Mouse (Mus musculus) cortical plate, adult 2 months (tissue): Measurements from ENCODE around the gene Il17f. TPM values are rescaled to one million over a fixed set of nuclear protein-coding genes. Genes with fewer than 3 reads are reported as not detected.
"Not testable (repeated sequence)": the region's sequence is repeated elsewhere in the genome, so short reads cannot be mapped to it uniquely, and the experiment has no call there.

Source experiments
- H3K27ac ChIP-seq: fragments of 200-500 bp; 2 replicates; pipeline ENCODE4 v1.5.1; 2012; ENCODE audit warnings: low read length, control low read depth, inconsistent platforms; ENCODE audit not compliant: insufficient read depth
- H3K4me1 ChIP-seq: fragments of 200-500 bp; 2 replicates; pipeline ENCODE4 v1.6.1; 2011; ENCODE audit warnings: low read length; ENCODE audit not compliant: control insufficient read depth, insufficient read depth
- H3K4me3 ChIP-seq: fragments of 200-500 bp; 2 replicates; pipeline ENCODE4 v1.5.1; 2011; ENCODE audit warnings: mild to moderate bottlenecking, low read length, control low read depth; ENCODE audit not compliant: insufficient read depth
- CTCF ChIP-seq: fragments of 200-500 bp; IDR thresholded peaks from 2 replicates; pipeline ENCODE4 v1.5.1; 2011; ENCODE audit warnings: mild to moderate bottlenecking, control low read depth, low read length; ENCODE audit not compliant: insufficient read depth; ENCODE audit errors: extremely low read depth
- POLR2A ChIP-seq: fragments of 200-500 bp; IDR thresholded peaks from 2 replicates; pipeline ENCODE4 v1.6.1; 2011; ENCODE audit warnings: mild to moderate bottlenecking, low read length, control low read depth; ENCODE audit not compliant: insufficient read depth; ENCODE audit errors: extremely low read depth
- polyA plus RNA-seq: library from polyadenylated mRNA; depleted of rRNA; stranded (reverse); fragments of >200 nt; gene quantifications from 2 replicates; pipeline ENCODE4 v1.2.3, GENCODE M21; 2012

The Il17f gene
- polyA plus RNA-seq, 1 experiment = not detected

DNA sequence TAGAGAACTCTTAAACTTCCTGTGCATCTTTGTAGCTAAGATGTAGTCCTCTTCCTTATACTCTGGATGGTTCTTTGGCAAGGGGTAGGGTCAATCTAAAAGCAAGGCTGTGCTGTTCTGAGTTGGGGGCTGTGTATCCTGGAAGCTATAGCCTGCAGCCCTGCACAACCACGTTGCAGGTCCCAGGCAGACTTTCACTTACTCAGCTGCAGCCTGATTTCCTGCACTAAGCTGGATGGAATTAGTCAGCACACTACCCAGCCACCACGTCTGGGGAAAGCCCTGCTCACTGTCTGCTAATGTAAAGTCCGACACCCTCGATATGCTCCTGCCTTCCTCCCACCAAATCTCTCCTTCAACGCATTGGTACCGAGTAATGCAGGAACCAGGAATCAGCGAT is 997 bp upstream of the Il17f start:
- no peak for TF ChIP-seq CTCF
- no peak for TF ChIP-seq POLR2A

DNA sequence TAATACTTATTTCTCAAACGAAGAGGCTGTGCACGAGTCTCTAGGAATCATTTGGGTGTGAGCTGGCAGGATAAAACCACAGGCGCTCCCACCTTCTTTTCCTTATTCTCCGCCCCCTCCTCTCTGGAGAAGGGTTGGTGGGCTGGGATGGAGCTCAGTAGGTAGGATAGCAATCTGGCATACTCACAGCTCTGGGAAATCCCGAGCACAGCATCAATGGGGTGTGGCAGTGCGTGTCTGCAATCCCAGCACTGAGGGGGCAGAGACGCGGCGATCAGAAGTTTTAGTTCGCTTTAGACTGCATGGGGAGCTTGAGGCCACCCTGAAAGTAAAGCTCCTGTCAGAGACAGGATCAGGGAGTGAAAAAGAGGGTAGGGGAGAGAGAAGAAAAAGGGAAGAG is 2.0 kb downstream of the Il17f start:
- Histone ChIP-seq H3K27ac (no peak overlapping the region), H3K4me3 (no peak overlapping the region), H3K4me1 (no peaks in the 10 kb centered on the region)
- TF ChIP-seq POLR2A (no peak), CTCF (no peak)

More for the DNA sequence above, 997 bp upstream of the Il17f start:
- H3K4me1 ChIP-seq = no peaks in the 10 kb centered on the region
- H3K4me3 ChIP-seq = no peak overlapping the region
- H3K27ac ChIP-seq = no peak overlapping the region

DNA sequence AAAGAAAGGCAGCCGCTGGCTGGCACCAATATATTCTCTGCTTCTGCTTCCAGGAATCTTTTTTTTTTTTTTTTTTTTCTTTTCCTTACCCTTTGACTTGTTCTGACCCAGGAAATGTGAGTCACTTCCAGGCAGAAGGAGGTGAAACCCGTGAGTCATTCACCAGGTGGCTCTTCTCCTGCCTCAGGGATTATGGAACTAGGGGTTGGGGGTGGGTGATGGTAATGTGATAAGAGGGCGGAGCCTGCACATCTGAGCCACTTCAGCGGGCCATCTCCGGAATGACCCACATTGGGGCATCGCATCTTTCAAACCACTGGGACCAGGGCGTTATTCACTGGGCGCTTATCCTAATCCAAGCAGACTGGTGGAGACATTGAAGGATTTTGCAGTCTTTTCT is 3.4 kb downstream of the Il17f start:
- Histone ChIP-seq H3K4me1 (no peaks in the 10 kb centered on the region), H3K27ac (no peak overlapping the region), H3K4me3 (no peak overlapping the region)
- TF ChIP-seq CTCF (no peak), POLR2A (no peak)

DNA sequence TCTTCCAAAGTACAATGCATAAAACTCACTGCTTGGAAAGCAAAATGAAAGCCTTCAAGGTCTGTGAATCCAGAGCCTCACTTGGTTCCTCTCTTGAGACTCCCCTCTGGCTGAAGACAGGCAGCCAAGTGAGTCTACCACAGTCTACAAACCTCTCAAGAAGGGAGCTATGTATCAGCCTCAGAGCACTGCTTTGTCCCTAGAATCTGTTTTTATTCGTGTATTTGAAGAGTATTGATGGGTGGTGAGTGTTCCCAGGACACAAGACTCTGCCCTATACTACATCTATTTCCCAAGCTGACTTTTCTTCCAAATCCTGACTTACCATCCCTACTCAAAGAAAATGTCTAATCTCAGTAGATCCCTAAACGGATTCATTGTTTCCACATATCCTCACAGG is 12.1 kb downstream of the Il17f start:
- no peaks in the 10 kb centered on the region for H3K4me1 ChIP-seq

DNA sequence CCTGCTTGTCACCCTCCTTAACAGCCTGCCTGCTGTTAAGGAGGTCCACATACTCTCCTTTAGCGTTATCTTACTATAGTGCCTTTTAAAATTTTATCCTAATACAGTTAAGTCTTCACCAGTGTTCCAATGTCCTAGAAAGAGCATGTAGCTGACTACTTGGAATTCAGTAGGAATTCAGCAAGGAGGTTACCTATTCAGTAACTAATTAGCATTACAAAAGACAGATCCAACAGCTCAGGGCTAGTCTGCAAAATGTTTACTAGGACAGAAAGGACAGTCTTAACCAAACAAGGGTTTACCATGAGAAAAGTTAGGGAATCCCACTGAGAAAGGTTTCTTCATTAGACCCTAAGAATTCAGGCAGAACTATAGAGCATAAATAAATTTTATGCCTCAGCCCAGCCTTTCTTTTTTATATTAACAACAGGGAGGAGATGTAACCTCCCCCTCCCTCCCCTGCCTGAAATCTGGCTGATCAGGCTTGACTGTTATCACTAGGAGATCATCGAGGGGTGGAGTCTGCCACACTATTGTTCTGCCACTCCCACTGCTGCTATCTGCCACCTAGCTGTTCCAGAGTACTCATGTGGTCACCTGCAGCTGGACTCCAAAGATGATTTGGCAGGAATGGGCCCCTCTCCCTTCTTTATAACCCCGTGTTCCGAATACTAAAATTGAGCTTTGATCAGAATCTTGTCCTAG is 16.2 kb downstream of the Il17f start:
- H3K4me3 ChIP-seq, H3K27ac ChIP-seq: not testable (repeated sequence)

More for the DNA sequence above, 12.1 kb downstream of the Il17f start:
- no peak overlapping the region for H3K27ac ChIP-seq
- H3K4me3 ChIP-seq = no peak overlapping the region
- no peak for TF ChIP-seq POLR2A
- no peak for TF ChIP-seq CTCF

DNA sequence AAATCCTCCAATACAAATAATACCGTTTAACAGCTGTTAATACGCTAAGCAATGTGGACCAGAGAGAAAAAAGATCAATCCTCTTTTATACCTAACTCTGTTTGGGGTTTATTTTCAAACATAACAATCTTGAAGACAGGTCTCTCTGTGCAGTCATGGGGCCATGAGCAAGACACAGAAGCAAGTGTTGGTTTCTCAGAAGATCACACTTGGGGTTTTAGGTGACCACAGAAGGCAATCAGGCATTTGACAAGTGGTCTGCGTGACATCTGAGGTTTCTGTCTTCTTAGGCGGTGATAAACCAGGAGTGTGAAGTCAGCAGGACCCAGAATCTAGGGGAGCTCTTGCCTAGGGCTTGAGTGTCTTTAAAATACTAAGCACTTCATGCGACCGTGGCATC is 23.9 kb downstream of the Il17f start:
- Histone ChIP-seq H3K4me3 (no peak overlapping the region), H3K27ac (no peak overlapping the region), H3K4me1 (no peaks in the 10 kb centered on the region)
- TF ChIP-seq POLR2A (no peak), CTCF (no peak)

More for the DNA sequence above, 16.2 kb downstream of the Il17f start:
- not testable (repeated sequence) for H3K4me1 ChIP-seq

DNA sequence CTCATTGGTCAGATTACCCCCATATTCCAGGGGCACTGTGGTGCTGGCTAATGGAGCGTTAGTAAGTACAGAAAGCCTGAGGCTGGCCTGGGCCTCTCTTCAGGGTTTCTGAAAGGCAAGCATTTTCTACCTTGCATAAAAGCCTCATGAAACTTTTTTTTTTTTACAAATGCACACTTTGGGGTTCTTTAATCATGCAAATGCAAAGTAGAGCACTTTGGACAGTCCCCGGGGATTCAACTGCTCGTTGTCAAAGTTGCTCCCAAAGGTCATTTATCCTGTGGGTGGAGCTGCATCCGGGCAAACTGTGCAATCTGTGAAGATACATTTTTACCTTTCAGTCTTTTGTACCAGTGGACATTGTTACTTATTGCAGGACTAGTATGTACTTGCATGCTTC is 29.0 kb downstream of the Il17f start:
- H3K4me1 ChIP-seq = peaks cover 2% of the 10 kb centered on the region
- H3K4me3 ChIP-seq = no peak overlapping the region
- TF ChIP-seq CTCF = no peak
- TF ChIP-seq POLR2A = no peak
- H3K27ac ChIP-seq = no peak overlapping the region

DNA sequence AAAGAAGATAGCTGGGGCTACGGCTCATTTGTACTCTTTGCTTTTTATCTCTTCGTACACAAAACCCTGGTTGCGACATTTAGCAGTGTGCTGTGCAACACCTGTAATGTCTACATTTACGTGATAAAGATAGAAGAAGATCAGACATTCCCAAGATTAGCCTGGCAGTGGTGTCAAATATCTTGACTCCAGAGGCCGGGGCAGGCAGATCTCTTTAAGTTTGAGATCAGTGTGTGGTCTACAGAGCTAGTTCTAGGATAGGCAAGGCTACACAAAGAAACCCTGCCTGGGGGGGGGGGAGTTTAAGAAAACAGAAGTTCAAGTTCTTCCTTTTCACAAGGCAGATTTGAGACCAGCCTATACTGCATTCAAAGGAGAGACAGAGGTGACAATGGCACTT is 30.1 kb downstream of the Il17f start:
- H3K27ac ChIP-seq = no peak overlapping the region
- no peak overlapping the region for H3K4me3 ChIP-seq
- H3K4me1 ChIP-seq = peaks cover 2% of the 10 kb centered on the region
- TF ChIP-seq CTCF (no peak), POLR2A (no peak)

DNA sequence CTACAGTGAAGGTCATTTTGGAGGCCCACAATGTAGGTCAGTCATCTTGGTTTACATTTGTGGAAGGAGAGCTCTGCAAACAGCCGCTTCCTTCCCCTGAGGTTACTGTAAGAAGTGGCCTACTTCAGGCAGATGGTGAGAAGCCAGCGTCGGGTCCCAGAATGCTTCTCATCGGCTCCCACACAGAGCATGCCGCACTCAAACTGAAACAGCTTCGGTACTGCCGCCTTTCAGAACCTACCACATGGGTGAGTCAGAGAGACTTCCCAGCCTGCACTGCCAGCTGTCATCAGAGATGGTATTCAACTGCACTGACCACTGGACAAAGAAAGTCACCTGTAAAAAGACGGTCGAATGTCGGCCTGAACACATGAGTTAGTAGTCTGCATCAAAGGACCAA is 30.6 kb downstream of the Il17f start:
- H3K4me3 ChIP-seq = no peak overlapping the region
- H3K4me1 ChIP-seq = peaks cover 2% of the 10 kb centered on the region
- TF ChIP-seq CTCF (no peak), POLR2A (no peak)
- H3K27ac ChIP-seq = no peak overlapping the region

DNA sequence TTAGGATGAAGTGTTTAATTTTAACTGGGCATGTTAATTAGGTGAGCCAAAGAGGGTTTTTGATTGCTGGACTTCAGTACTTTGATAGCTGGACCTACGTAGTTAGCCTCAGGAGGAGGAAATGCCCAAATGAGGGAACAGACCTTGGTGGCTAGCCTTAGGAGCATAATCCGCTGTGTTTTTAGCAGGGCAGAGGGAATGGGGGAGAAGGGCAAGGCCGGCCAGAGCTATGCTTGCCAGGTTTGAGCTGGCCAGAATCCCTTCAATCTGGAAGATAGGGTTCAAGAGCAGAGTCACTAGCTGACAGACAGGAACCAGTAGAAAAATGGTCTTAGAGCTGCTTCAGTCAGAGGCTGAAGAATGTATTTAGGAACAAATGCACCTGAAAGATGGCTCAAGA is 32.8 kb downstream of the Il17f start:
- TF ChIP-seq CTCF = no peak
- no peak for TF ChIP-seq POLR2A
- Histone ChIP-seq H3K4me1 (peaks cover 2% of the 10 kb centered on the region), H3K4me3 (no peak overlapping the region), H3K27ac (no peak overlapping the region)

DNA sequence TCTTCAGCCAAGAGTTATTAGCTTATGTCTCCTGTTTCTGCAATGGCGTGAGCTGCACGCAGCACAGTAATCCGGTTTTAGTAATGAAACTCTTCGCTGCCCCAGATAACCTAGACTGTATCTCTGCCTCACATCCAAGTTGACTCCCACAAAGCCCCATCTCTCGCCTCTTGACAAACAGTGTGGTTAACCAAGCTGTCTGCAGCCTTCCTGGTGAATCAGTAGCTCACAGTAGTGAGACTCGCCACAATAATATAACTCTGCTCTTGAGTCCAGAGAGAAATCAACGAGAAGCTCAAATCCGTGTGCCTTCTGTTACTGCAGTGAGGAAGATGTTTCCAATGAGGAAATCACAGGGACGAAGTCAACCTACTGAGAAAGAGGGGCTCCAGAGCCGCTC is 36.0 kb downstream of the Il17f start:
- TF ChIP-seq CTCF (no peak), POLR2A (no peak)
- peaks cover under 1% of the 10 kb centered on the region for H3K4me1 ChIP-seq
- H3K4me3 ChIP-seq = no peak overlapping the region
- H3K27ac ChIP-seq = no peak overlapping the region
